Mouse (Mus musculus): ENCODE measurements at regions not wholly inside any gene's neighbourhood (a gene's known extent, or its start where the extent isn't known, plus 50 kb on each side); places are given as distances from the start of the nearest gene placed in this dataset.

DNA sequence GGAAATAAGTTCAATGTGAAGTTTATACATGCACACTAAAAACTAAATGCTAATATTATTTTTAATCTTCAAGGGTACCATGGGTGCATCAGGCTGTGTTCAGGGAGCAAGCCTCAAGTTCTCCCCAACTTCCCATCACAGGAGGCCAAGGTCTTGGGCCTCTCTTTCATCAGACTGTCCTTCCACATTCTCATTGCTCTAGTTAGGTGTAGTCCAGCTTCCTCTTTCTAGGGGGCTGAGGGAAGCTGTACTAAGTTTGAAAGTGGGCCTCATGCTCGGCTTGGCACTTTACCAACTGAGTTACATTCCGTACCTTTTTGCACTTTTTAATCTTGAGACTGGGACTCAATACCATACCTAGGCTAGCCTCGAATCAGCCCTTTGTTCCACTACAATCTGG lies 173.3 kb downstream of the Dhx15 start:
- no peak for ATAC-seq (ENCODE audit: insufficient read depth)

DNA sequence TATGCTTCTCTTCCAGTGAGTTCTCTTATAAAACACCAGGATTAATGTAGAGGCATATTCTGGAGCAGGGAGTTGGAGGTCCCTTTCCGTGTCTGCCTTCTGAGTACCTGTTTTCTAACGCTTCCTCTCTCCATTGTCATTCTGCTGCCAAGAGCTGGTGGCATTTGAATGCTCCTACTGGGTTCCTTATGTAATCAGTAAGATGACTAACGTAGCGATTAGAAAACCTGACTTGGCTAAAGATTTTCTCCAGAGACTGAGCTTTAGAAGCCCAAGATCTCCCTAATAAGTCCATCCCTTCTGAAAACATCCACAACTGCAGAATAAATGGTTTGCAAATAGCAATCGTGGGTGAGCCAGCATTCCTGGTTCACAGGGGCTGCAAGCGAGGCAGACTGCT lies 174.5 kb downstream of the Dhx15 start:
- H3K4me1 ChIP-seq (ENCODE audit: insufficient read depth), result 0 out of 2 replicates have a peak, but pooled peaks cover 4% of the 10 kb centered on the region
- DNase-seq, result no peak
- H3K4me2 ChIP-seq, result no peak overlapping the region
- H3K9ac ChIP-seq, result no peak overlapping the region
- no peak for ATAC-seq (ENCODE audit: insufficient read depth)
- no peaks in the 10 kb centered on the region for H3K36me3 ChIP-seq (ENCODE audit: insufficient read depth)
- no peak overlapping the region for H3K27ac ChIP-seq (ENCODE audit: low read depth)
- 25% methylated on average over 6 of the region's 6 CpGs for WGBS
- no peak overlapping the region for H3K4me3 ChIP-seq (ENCODE audit: low read depth, low read length)
- TF ChIP-seq CTCF (IDR thresholded peaks at IDR 0.05; ENCODE audit: low read depth), result no peak
- no peaks in the 10 kb centered on the region for H3K9me3 ChIP-seq (ENCODE audit: low read depth, low read length)
- no peaks in the 10 kb centered on the region for H3K27me3 ChIP-seq (ENCODE audit: insufficient read depth, low read length)

More for the DNA sequence above, 173.3 kb downstream of the Dhx15 start:
- TF ChIP-seq CTCF (IDR thresholded peaks at IDR 0.05; ENCODE audit: low read depth), result no peak
- H3K4me2 ChIP-seq, result no peak overlapping the region
- peak; percentile 10 for DNase-seq
- no peaks in the 10 kb centered on the region for H3K36me3 ChIP-seq (ENCODE audit: insufficient read depth)
- no peak overlapping the region for H3K27ac ChIP-seq (ENCODE audit: low read depth)
- H3K9me3 ChIP-seq (ENCODE audit: low read depth, low read length), result no peaks in the 10 kb centered on the region
- H3K27me3 ChIP-seq (ENCODE audit: insufficient read depth, low read length), result no peaks in the 10 kb centered on the region
- WGBS, result 71% methylated on average over 3 of the region's 3 CpGs
- no peak overlapping the region for H3K4me3 ChIP-seq (ENCODE audit: low read depth, low read length)
- 0 out of 2 replicates have a peak, but pooled peaks cover 4% of the 10 kb centered on the region for H3K4me1 ChIP-seq (ENCODE audit: insufficient read depth)
- H3K9ac ChIP-seq, result no peak overlapping the region

DNA sequence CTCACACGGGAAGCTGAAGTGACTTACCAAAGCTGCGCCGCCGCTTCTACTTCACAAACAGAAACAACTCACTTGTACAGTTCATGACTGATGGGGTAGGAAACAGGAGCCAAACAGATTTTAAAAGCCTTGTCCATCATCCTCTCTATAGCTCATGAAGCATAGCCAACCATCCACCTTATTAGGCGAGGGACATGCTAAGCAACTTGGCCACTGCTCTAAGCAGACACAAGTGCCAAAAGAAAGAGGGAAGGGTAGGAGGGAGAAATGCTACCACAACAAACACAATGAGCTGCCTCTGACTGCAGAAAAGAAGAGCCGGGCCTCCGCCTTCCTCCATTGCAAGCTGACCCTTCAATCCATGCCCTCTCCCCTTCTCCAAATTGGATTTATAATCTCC lies 179.9 kb downstream of the Dhx15 start:
- TF ChIP-seq CTCF (IDR thresholded peaks at IDR 0.05; ENCODE audit: low read depth), result no peak
- Histone ChIP-seq H3K27ac (ENCODE audit: low read depth) (no peak overlapping the region), H3K4me1 (ENCODE audit: insufficient read depth) (no peaks in the 10 kb centered on the region), H3K9me3 (ENCODE audit: low read depth, low read length) (no peaks in the 10 kb centered on the region), H3K4me2 (no peak overlapping the region), H3K36me3 (ENCODE audit: insufficient read depth) (no peaks in the 10 kb centered on the region), H3K27me3 (ENCODE audit: insufficient read depth, low read length) (no peaks in the 10 kb centered on the region), H3K4me3 (ENCODE audit: low read depth, low read length) (no peak overlapping the region), H3K9ac (no peak overlapping the region)
- DNase-seq, result no peak
- 77% methylated on average over 7 of the region's 7 CpGs for WGBS
- no peak for ATAC-seq (ENCODE audit: insufficient read depth)

DNA sequence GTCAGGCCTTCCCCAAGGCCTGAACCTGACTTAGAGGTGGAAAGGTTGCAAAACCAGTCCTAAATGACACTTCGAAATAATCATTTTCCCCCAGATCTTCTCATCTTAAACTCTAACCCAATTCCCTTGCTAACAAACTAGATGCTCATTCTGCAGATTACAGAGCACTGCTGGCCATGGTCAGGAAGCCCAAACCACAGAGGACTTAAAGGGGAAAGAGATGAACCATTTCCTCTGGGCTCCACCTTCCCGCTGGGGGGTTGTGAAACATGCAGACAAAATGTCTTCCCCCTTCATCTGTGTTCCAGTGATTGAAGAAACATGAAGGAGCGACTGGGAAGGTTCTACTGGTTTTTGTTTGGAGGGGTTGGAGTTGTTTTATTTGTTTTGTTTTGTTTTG lies 181.4 kb downstream of the Dhx15 start:
- Histone ChIP-seq H3K36me3 (ENCODE audit: insufficient read depth) (no peaks in the 10 kb centered on the region), H3K4me3 (ENCODE audit: low read depth, low read length) (no peak overlapping the region), H3K4me1 (ENCODE audit: insufficient read depth) (no peaks in the 10 kb centered on the region), H3K27me3 (ENCODE audit: insufficient read depth, low read length) (no peaks in the 10 kb centered on the region), H3K4me2 (no peak overlapping the region), H3K27ac (ENCODE audit: low read depth) (no peak overlapping the region), H3K9ac (no peak overlapping the region), H3K9me3 (ENCODE audit: low read depth, low read length) (no peaks in the 10 kb centered on the region)
- no peak for TF ChIP-seq CTCF (IDR thresholded peaks at IDR 0.05; ENCODE audit: low read depth)
- DNase-seq (no peak), ATAC-seq (ENCODE audit: insufficient read depth) (no peak)
- WGBS, result 87% methylated on average over 3 of the region's 3 CpGs

DNA sequence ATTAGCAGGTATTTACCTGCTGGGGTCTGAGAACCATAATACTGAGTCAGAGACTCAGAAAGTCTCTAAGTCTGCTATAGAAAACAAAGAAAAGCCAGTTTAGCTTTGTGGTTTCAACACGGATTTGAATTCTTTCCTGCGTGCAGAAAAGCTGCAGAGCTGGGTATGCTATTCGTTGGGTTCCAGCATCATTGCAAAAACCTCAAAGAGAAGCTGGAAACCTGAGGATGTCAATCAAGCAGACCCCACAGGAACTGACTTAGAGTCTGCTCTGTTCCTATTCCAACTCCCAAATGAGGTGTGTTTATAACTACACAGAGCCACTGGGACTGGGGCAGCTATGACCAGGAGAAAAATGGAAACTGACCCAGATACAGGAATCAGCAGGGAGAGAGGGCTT lies 183.5 kb downstream of the Dhx15 start:
- Histone ChIP-seq H3K27me3 (ENCODE audit: insufficient read depth, low read length) (no peaks in the 10 kb centered on the region), H3K9ac (no peak overlapping the region), H3K4me3 (ENCODE audit: low read depth, low read length) (no peak overlapping the region), H3K27ac (ENCODE audit: low read depth) (no peak overlapping the region), H3K4me1 (ENCODE audit: insufficient read depth) (no peaks in the 10 kb centered on the region), H3K9me3 (ENCODE audit: low read depth, low read length) (no peaks in the 10 kb centered on the region), H3K36me3 (ENCODE audit: insufficient read depth) (no peaks in the 10 kb centered on the region), H3K4me2 (no peak overlapping the region)
- ATAC-seq (ENCODE audit: insufficient read depth), result no peak
- 79% methylated on average over 3 of the region's 3 CpGs for WGBS
- DNase-seq, result no peak
- TF ChIP-seq CTCF (IDR thresholded peaks at IDR 0.05; ENCODE audit: low read depth), result no peak

DNA sequence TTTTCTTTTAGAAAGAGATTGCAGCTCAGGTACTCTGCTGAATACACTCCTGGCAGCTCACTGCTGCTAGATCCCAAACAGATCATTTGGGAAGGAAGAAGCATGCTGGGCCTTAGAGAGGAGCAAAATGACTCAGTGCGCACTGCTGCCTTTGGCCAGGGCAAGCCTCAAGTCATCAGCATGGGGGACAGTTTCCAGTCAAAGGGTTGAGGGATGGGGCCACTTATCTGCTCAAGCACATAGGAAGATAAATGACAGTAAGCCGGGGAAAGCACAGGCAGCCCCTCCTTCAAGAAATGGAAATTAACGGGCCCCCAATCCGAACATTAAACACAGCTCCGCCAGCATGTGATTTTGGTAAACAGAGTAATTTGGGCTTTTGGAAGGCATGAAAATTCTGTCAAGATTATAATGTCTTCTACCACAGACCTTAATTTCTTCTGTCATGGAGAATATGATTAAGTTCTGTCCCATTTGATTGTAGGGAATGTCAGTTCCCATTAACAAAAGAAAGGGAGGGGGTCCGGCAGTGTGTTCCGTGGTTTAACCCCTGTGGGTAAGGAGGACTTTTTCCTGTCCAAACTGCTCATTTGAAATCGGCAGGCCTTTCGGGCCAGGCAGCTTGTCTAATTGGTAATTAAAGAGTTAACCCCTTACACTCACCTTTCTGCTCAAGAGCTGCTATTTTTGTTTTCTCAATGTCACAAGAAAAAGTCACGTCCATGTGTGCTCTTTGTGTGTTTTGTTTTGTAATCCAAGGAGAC lies 199.3 kb downstream of the Dhx15 start:
- no peaks in the 10 kb centered on the region for H3K36me3 ChIP-seq (ENCODE audit: insufficient read depth)
- no peaks in the 10 kb centered on the region for H3K27me3 ChIP-seq (ENCODE audit: insufficient read depth, low read length)
- 16% methylated on average over 10 of the region's 10 CpGs for WGBS
- H3K27ac ChIP-seq (ENCODE audit: low read depth), result no peak overlapping the region
- H3K9ac ChIP-seq, result no peak overlapping the region
- no peaks in the 10 kb centered on the region for H3K9me3 ChIP-seq (ENCODE audit: low read depth, low read length)
- no peak overlapping the region for H3K4me2 ChIP-seq
- no peak for DNase-seq
- H3K4me3 ChIP-seq (ENCODE audit: low read depth, low read length), result no peak overlapping the region
- H3K4me1 ChIP-seq (ENCODE audit: insufficient read depth), result no peaks in the 10 kb centered on the region
- no peak for TF ChIP-seq CTCF (IDR thresholded peaks at IDR 0.05; ENCODE audit: low read depth)
- ATAC-seq (ENCODE audit: insufficient read depth), result no peak

DNA sequence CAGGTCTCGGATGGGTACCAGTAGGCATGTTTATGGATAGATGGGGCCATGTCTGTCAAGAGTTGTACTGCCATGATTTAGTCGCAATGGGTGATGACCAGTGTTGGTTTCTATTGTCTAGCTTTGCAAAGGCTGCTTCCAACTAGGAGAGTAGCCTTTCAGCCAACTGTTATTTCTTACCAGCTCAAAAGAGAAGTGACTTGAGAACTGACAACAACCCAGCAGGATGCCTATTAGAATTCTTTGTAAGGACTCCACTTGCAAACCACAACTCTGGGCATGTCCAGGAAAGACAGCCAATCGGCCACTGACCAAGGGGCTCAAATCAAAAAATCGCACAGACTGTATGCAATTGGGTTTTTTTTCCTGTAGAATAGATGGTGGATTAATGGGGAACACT lies 200.9 kb downstream of the Dhx15 start:
- Histone ChIP-seq H3K4me3 (ENCODE audit: low read depth, low read length) (no peak overlapping the region), H3K27me3 (ENCODE audit: insufficient read depth, low read length) (no peaks in the 10 kb centered on the region), H3K36me3 (ENCODE audit: insufficient read depth) (no peaks in the 10 kb centered on the region), H3K27ac (ENCODE audit: low read depth) (no peak overlapping the region), H3K9me3 (ENCODE audit: low read depth, low read length) (no peaks in the 10 kb centered on the region), H3K4me1 (ENCODE audit: insufficient read depth) (no peaks in the 10 kb centered on the region), H3K9ac (no peak overlapping the region), H3K4me2 (no peak overlapping the region)
- 86% methylated on average over 4 of the region's 4 CpGs for WGBS
- no peak for ATAC-seq (ENCODE audit: insufficient read depth)
- DNase-seq, result no peak
- no peak for TF ChIP-seq CTCF (IDR thresholded peaks at IDR 0.05; ENCODE audit: low read depth)
